Mouse (Mus musculus) heart, postnatal 25 days (tissue): ENCODE measurements around the gene Cops2. TPM values are rescaled to one million over a fixed set of nuclear protein-coding genes. Genes with fewer than 3 reads are reported as not detected.
A peak's percentile ranks its signal among the peaks of the same experiment; 100 is the strongest.

Source experiments
- DNase-seq: peaks from one replicate; pipeline ENCODE4 v3.0.0; 2022; ENCODE audit warnings: low spot score
- intact Hi-C: fragments of 180-260 bp; cut with DNase I; formaldehyde crosslinking; loops from one replicate; pipeline ENCODE4 v1.15.1; 2025
- total RNA-seq, 2 experiments: library from RNA; stranded (reverse); gene quantifications; 2 replicates each; pipeline ENCODE4 v1.2.3; 2021

The Cops2 gene
- total RNA-seq, result 10 to 100 TPM; 86.9 to 87.0 TPM

DNA sequence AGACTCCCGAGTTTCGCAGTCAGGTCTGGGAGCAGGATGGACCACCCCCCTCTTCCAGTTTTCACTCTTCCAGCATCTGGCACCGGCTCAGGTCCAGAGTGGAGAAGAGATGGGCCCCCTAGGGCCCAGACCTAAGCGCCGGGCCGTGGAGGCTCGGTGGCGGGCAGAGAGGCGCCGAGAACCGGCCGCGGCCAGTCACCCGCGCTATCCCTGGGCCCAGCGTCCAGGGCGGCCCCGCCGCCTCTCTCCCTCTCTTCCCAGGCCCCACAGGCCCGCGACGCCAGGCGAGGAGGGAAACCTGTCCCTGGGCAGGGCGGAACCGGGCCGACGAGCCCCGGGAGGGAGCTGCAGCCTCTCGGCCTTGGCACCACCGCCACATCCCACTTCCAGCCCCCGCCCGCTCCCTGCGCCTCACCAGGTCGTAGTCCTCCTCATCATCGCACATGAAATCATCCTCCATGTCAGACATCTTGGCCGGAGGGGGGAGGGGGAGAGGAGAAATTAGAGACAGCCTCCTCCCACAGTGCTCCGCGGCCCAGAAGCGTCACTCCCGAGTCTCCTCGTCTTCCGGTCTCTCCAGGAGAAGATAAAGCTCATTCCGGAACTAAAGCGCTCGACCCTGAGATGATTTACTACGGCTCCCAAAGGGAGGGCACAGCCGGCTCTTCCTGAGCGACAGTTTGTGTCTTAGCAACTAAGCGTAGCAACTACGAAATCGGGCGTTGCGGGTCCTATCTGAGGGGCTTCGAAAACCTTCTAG is at the start of gene Cops2, which contains the start of gene Galk2:
Cops2 (minus strand) TSS at position 619 of the 760 bp plus-strand sequence.
Galk2 (plus strand) TSS at position 589 of the 760 bp plus-strand sequence.
- intact Hi-C loops, result loop anchor here (5.0 to 10.0 kb wide), 2 partner anchors 76 to 194 kb away; partner anchors contain the start of gene Secisbp2l
- peak; percentile 87 for DNase-seq

- intact Hi-C loops, result no loop called here
- DNase-seq, result no peak
These were observed 48.8 kb upstream of the Cops2 start for GRCm38 (mm10) chr2:125907580-125908255.

GRCm38 (mm10) chr2:125906407-125907066 is 47.6 kb upstream of the Cops2 start:
- intact Hi-C loops, result no loop called here
- no peak for DNase-seq

GRCm38 (mm10) chr2:125901426-125901825 is 42.5 kb upstream of the Cops2 start:
- intact Hi-C loops, result no loop called here
- no peak for DNase-seq

DNA sequence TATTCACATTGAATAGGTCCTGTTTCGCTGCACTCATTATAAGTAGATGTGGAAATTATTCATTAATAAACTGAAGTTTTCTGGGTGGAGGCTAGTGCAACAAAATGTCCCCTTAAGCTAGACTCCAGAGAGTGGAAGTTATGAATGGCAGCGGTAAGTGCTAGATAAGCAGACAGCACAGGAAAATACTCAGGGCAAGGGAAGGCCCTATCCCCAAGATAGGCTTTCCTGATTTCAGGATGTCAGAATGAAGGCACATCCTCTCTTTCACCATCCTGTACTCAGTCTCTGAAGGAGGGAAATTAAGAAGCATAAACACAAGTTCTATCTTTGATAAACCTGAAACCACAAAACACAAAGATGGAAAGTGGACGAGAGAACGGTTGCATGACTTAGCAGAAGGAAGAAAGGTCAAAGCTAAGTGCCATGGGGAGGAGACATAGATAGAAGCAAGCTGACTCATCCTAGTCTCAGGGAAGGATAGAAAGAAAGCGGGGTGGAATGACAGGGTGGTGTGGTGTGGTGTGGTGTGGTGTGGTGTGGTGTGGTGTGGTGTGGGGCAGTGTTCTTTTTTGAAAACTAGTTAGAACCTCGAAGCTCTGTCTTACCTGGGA is 42.0 kb upstream of the Cops2 start:
- DNase-seq, result no peak
- intact Hi-C loops, result no loop called here

- no peak for DNase-seq
- intact Hi-C loops, result no loop called here
These were observed 37.4 kb upstream of the Cops2 start for GRCm38 (mm10) chr2:125896355-125896754.

DNA sequence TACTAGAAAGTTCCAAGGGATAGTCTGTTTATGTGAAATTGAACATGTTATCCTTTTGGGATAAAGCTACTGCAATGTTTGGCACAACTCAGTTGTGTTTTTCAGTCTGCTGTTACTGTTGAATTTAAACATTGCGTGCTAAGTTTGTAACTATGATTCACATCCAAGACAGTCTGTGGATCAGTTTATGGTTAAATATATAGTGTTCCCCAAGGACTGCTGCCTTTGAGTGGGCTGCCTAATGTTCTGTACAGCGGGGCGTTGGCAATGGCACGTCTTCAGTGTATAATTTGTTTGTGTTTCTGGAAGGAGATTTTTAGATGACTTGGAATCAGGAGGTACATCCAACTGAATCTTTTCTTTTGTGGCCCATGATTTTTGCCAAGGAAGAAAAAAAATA is 36.2 kb upstream of the Cops2 start:
- intact Hi-C loops, result no loop called here
- DNase-seq, result no peak

- DNase-seq, result no peak
- intact Hi-C loops, result loop anchor here (2.0 to 5.0 kb wide), 5 partner anchors 142 to 629 kb away; partner anchors contain the start of gene Fgf7
These were observed 34.2 kb upstream of the Cops2 start for GRCm38 (mm10) chr2:125893096-125893495.

GRCm38 (mm10) chr2:125885891-125886576 is 27.1 kb upstream of the Cops2 start:
- intact Hi-C loops, result no loop called here
- no peak for DNase-seq

- intact Hi-C loops, result no loop called here
- no peak for DNase-seq
These were observed 11.2 kb upstream of the Cops2 start for GRCm38 (mm10) chr2:125870159-125870558.

- DNase-seq, result no peak
- intact Hi-C loops, result no loop called here
These were observed 9.4 kb upstream of the Cops2 start for GRCm38 (mm10) chr2:125868301-125868700.

- intact Hi-C loops, result no loop called here
- peak; percentile 14 for DNase-seq
These were observed 7.3 kb upstream of the Cops2 start for GRCm38 (mm10) chr2:125866058-125866740.

DNA sequence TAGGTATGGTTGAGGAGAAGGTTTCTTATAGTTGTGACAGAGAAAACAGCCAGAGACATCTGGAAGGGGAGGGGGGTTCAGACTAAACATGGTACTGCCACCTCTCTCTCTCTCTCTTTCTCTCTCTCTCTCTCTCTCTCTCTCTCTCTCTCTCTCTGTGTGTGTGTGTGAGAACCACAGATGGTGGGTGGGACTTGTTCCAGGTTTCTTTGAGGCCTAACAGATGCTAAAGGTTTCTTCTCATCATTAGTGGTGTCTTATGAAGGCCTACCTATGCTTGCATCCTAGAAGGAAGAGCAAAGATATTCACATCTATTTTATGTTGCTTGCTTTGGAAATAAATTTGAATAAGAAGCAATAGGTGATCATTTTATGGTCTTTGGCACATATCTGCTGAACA is 6.6 kb upstream of the Cops2 start:
- no peak for DNase-seq
- intact Hi-C loops, result no loop called here

DNA sequence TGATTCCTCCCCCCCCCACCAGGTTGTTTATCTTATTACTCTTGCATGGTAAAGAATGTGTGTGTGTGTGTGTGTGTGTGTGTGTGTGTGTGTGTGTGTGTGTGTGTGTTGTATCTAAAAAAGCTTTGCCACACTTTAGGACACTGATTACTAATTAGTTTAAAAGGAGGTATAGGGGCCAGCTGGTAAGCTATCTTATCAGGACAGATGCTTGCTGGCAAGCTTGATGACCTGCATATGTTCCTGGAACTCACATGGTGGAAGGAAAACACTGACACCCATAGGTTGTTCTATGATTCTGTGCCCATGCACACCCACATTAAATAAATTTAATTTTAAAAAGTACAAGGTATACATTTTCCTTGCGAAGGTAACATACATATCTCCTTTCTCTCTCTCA is 5.6 kb upstream of the Cops2 start:
- DNase-seq, result no peak
- intact Hi-C loops, result loop anchor here (5.0 kb wide), 1 partner anchor 288 kb away; the partner anchor contains the start of genes Dtwd1 and Fam227b

DNA sequence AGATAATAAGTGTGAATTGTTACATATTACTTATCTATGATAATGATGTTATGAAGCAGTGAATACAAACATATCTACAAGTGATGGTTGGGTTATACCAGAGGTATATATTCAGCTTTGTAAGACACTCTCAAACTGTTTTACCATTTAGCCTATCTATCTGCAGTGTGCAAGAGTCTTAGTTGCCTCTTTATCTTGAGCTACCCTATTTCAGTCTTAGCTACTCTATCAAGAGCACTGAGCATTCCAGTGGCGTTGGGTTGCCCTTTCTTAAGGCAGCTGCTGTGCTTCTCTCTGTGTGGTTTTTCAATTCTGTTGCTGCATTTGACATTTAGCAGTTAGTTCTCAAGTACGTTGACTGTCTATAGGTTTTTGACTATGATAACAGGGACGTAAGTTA is 4.9 kb upstream of the Cops2 start:
- intact Hi-C loops, result loop anchor here (5.0 kb wide), 1 partner anchor 289 kb away; the partner anchor contains the start of genes Dtwd1 and Fam227b
- no peak for DNase-seq

GRCm38 (mm10) chr2:125857707-125858106 is 1.2 kb downstream of the Cops2 start:
- no peak for DNase-seq
- intact Hi-C loops, result loop anchor here (5.0 to 10.0 kb wide), 2 partner anchors 75 to 193 kb away; partner anchors contain the start of gene Secisbp2l

GRCm38 (mm10) chr2:125851237-125851636 is 7.7 kb downstream of the Cops2 start:
- intact Hi-C loops, result loop anchor here (10.0 kb wide), 1 partner anchor 186 kb away; no protein-coding TSS in a partner anchor
- no peak for DNase-seq

GRCm38 (mm10) chr2:125838708-125839284 is 20.1 kb downstream of the Cops2 start:
- DNase-seq, result no peak
- intact Hi-C loops, result loop anchor here (5.0 kb wide), 1 partner anchor 66 kb away; no protein-coding TSS in a partner anchor
